Mouse (Mus musculus) intestine, embryonic 14.5 days (tissue): ENCODE data around the gene Trim17. TPM values are rescaled to one million over a fixed set of nuclear protein-coding genes. Genes with fewer than 3 reads are reported as not detected.
A peak's percentile ranks its signal among the peaks of the same experiment; 100 is the strongest.

ENCODE experiments used
- ATAC-seq: fragments of 200-750 bp; cut with Nextera tagmentation; replicated peaks from 2 replicates; pipeline ENCODE4 v1.8.0; 2017; ENCODE audit warnings: low read depth, moderate number of reproducible peaks, moderate TSS enrichment, moderate library complexity; ENCODE audit not compliant: low FRiP score, low TSS enrichment
- DNase-seq: peaks from one replicate; pipeline ENCODE4 v3.0.0-alpha.2; 2018; ENCODE audit warnings: low spot score
- H3K27ac ChIP-seq: fragments of 300-500 bp; sonication (generic); 2 replicates; pipeline ENCODE4 v1.5.1; 2014; ENCODE audit warnings: low read depth, mild to moderate bottlenecking, control low read depth
- H3K27me3 ChIP-seq: fragments of 300-500 bp; sonication (generic); replicated peaks from 2 replicates; pipeline ENCODE4 v1.6.1; 2014; ENCODE audit warnings: low read length, control low read depth; ENCODE audit not compliant: control insufficient read depth, insufficient read depth
- H3K36me3 ChIP-seq: fragments of 300-500 bp; sonication (generic); 2 replicates; pipeline ENCODE4 v1.6.1; 2014; ENCODE audit warnings: low read length, control low read depth; ENCODE audit not compliant: control insufficient read depth, insufficient read depth
- H3K4me1 ChIP-seq: fragments of 300-500 bp; sonication (generic); replicated peaks from 2 replicates; pipeline ENCODE4 v1.6.1; 2014; ENCODE audit warnings: low read length, control low read depth, mixed read lengths; ENCODE audit not compliant: control insufficient read depth, insufficient read depth
- H3K4me2 ChIP-seq: fragments of 300-500 bp; sonication (generic); 2 replicates; pipeline ENCODE4 v1.6.1; 2014; ENCODE audit warnings: low read length
- H3K4me3 ChIP-seq: fragments of 300-500 bp; sonication (generic); 2 replicates; pipeline ENCODE4 v1.5.1; 2014; ENCODE audit warnings: low read depth, low read length, control low read depth, mixed read lengths
- H3K9ac ChIP-seq: fragments of 300-500 bp; sonication (generic); 2 replicates; pipeline ENCODE4 v1.6.1; 2014; ENCODE audit warnings: mild to moderate bottlenecking, low read length
- H3K9me3 ChIP-seq: fragments of 300-500 bp; sonication (generic); 2 replicates; pipeline ENCODE4 v1.6.1; 2016; ENCODE audit warnings: low read length, control low read depth; ENCODE audit not compliant: control insufficient read depth
- WGBS: fragments of 180-500 bp; shearing (Covaris S2); extraction: QIAGEN DNeasy Blood & Tissue Kit; methylation state at CpG from one replicate; pipeline ENCODE4 v1.1.7; 2014; 5-methylcytosine and 5-hydroxymethylcytosine counted together
- polyA plus RNA-seq: library from polyadenylated mRNA; unstranded; fragments of >200 nt; fragmentation: Nextera tagmentation; extraction: Ambion mirVana; gene quantifications from 2 replicates; pipeline ENCODE4 v1.2.1, GENCODE M21; 2014

Trim17 gene
- polyA plus RNA-seq, 1 experiment from 2014 or later, result 0.28 TPM

GRCm38 (mm10) chr11:58926651-58927050 lies 27.8 kb upstream of the Trim17 start:
- ATAC-seq, result no peak
- WGBS, result 91% methylated on average over 2 of the region's 3 CpGs
- Histone ChIP-seq H3K4me3 (no peak overlapping the region), H3K4me1 (0 out of 2 replicates have a peak, but pooled peaks cover 2% of the 10 kb centered on the region), H3K27me3 (no peaks in the 10 kb centered on the region), H3K4me2 (no peak overlapping the region), H3K9ac (no peak overlapping the region), H3K36me3 (peaks cover 8% of the 10 kb centered on the region), H3K9me3 (no peaks in the 10 kb centered on the region), H3K27ac (no peak overlapping the region)
- no peak for DNase-seq

GRCm38 (mm10) chr11:58927053-58927452 lies 27.4 kb upstream of the Trim17 start:
- no peak for DNase-seq
- Histone ChIP-seq H3K9ac (no peak overlapping the region), H3K4me3 (no peak overlapping the region), H3K4me2 (no peak overlapping the region), H3K9me3 (no peaks in the 10 kb centered on the region), H3K27ac (no peak overlapping the region), H3K4me1 (0 out of 2 replicates have a peak, but pooled peaks cover 2% of the 10 kb centered on the region), H3K27me3 (no peaks in the 10 kb centered on the region), H3K36me3 (peaks cover 12% of the 10 kb centered on the region)
- WGBS, result 64% methylated on average over 2 of the region's 2 CpGs
- no peak for ATAC-seq

- H3K4me2 ChIP-seq, result peak overlapping the region; percentile 38
- peak overlapping the region; percentile 13; the same call in 1 of the 2 replicates for H3K4me3 ChIP-seq
- 0 out of 2 replicates have a peak, but pooled peaks cover 2% of the 10 kb centered on the region for H3K4me1 ChIP-seq
- H3K36me3 ChIP-seq, result peaks cover 22% of the 10 kb centered on the region
- DNase-seq, result peak; percentile 90
- WGBS, result 24% methylated on average over 20 of the region's 20 CpGs
- H3K9ac ChIP-seq, result no peak overlapping the region
- ATAC-seq, result peak; percentile 49
- H3K9me3 ChIP-seq, result no peaks in the 10 kb centered on the region
- H3K27me3 ChIP-seq, result no peaks in the 10 kb centered on the region
- H3K27ac ChIP-seq, result peak overlapping the region; percentile 1; the same call in 1 of the 2 replicates
Measured at GRCm38 (mm10) chr11:58927790-58928651, 26.5 kb upstream of the Trim17 start.

- 68% methylated on average over 4 of the region's 4 CpGs for WGBS
- Histone ChIP-seq H3K9me3 (no peaks in the 10 kb centered on the region), H3K4me1 (0 out of 2 replicates have a peak, but pooled peaks cover 2% of the 10 kb centered on the region), H3K36me3 (peaks cover 32% of the 10 kb centered on the region), H3K27me3 (no peaks in the 10 kb centered on the region), H3K27ac (no peak overlapping the region), H3K4me3 (no peak overlapping the region), H3K4me2 (no peak overlapping the region), H3K9ac (no peak overlapping the region)
- ATAC-seq (no peak), DNase-seq (no peak)
Measured at GRCm38 (mm10) chr11:58929055-58929454, 25.4 kb upstream of the Trim17 start.

GRCm38 (mm10) chr11:58929641-58930040 lies 24.8 kb upstream of the Trim17 start:
- Histone ChIP-seq H3K4me1 (0 out of 2 replicates have a peak, but pooled peaks cover 2% of the 10 kb centered on the region), H3K36me3 (peaks cover 38% of the 10 kb centered on the region), H3K27me3 (no peaks in the 10 kb centered on the region), H3K9me3 (no peaks in the 10 kb centered on the region), H3K4me3 (no peak overlapping the region), H3K4me2 (no peak overlapping the region), H3K27ac (no peak overlapping the region), H3K9ac (no peak overlapping the region)
- ATAC-seq (no peak), DNase-seq (no peak)
- WGBS, result 51% methylated on average over 3 of the region's 3 CpGs

GRCm38 (mm10) chr11:58930254-58930653 lies 24.2 kb upstream of the Trim17 start:
- no peaks in the 10 kb centered on the region for H3K27me3 ChIP-seq
- 93% methylated on average over 3 of the region's 3 CpGs for WGBS
- H3K36me3 ChIP-seq, result peaks cover 42% of the 10 kb centered on the region
- DNase-seq (no peak), ATAC-seq (no peak)
- no peak overlapping the region for H3K4me2 ChIP-seq
- H3K4me1 ChIP-seq, result 0 out of 2 replicates have a peak, but pooled peaks cover 2% of the 10 kb centered on the region
- no peak overlapping the region for H3K4me3 ChIP-seq
- no peak overlapping the region for H3K27ac ChIP-seq
- no peak overlapping the region for H3K9ac ChIP-seq
- no peaks in the 10 kb centered on the region for H3K9me3 ChIP-seq

GRCm38 (mm10) chr11:58931576-58931975 lies 22.9 kb upstream of the Trim17 start:
- no peak overlapping the region for H3K27ac ChIP-seq
- 0 out of 2 replicates have a peak, but pooled peaks have one; percentile 28 for ATAC-seq
- H3K36me3 ChIP-seq, result peaks cover 54% of the 10 kb centered on the region
- H3K4me2 ChIP-seq, result no peak overlapping the region
- WGBS, result 64% methylated on average over 4 of the region's 4 CpGs
- H3K4me3 ChIP-seq, result no peak overlapping the region
- H3K4me1 ChIP-seq, result 0 out of 2 replicates have a peak, but pooled peaks cover 2% of the 10 kb centered on the region
- H3K27me3 ChIP-seq, result no peaks in the 10 kb centered on the region
- no peaks in the 10 kb centered on the region for H3K9me3 ChIP-seq
- no peak for DNase-seq
- no peak overlapping the region for H3K9ac ChIP-seq

- DNase-seq (no peak), ATAC-seq (peak; percentile 2; the same call in 1 of the 2 replicates)
- no peaks in the 10 kb centered on the region for H3K9me3 ChIP-seq
- H3K27me3 ChIP-seq, result no peaks in the 10 kb centered on the region
- peak overlapping the region; percentile 96 for H3K9ac ChIP-seq
- peaks cover 18% of the 10 kb centered on the region for H3K4me1 ChIP-seq
- peak overlapping the region; percentile 88 for H3K4me2 ChIP-seq
- H3K36me3 ChIP-seq, result peaks cover 39% of the 10 kb centered on the region
- H3K27ac ChIP-seq, result 0 out of 2 replicates have a peak overlapping the region, but pooled peaks have one; percentile 89
- H3K4me3 ChIP-seq, result peak overlapping the region; percentile 95
- WGBS, result under 1% methylated on average over 13 of the region's 13 CpGs
Measured at GRCm38 (mm10) chr11:58937909-58938308, 16.6 kb upstream of the Trim17 start.
